Mouse (Mus musculus) bone marrow macrophage, adult 2 months (primary cell): ENCODE results near the gene Coa7.

Experiments used
- CTCF ChIP-seq: IDR thresholded peaks from 2 replicates; pipeline ENCODE4 v1.5.1; 2012; ENCODE audit warnings: low read depth, mild to moderate bottlenecking, low read length, moderate library complexity
- POLR2A ChIP-seq: IDR thresholded peaks from 2 replicates; pipeline ENCODE4 v1.6.1; 2012; ENCODE audit warnings: mild to moderate bottlenecking, low read depth, low read length, borderline replicate concordance

DNA sequence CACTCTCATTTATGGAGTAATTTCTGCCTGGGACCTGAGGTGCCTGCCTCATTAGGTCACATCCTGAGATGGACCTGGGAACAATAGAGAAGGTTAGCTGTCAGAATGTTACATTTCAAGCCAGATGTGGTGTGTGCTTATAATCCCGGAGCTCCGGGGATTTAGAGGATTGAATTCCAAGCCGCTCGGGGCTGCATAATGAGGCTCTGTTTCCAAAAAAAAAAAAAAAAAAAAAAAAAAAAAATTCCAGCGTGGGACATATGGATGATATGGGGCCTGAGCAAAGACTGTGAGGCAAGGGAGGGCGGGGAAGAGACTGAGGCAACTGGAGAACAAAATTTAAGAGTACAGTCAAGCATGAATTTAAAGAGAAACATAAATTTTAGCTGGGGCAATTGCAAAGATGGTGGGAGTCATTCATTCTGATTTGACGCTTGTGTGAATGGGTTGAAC is 16.7 kb downstream of the Coa7 start:
- TF ChIP-seq CTCF = no peak
- no peak for TF ChIP-seq POLR2A
